Mouse (Mus musculus) E14TG2a.4 (cell line): ENCODE measurements at regions not wholly inside any gene's neighbourhood (a gene's known extent, or its start where the extent isn't known, plus 50 kb on each side); places are given as distances from the start of the nearest gene placed in this dataset.

Experiments used
- CTCF ChIP-seq: conservative IDR thresholded peaks from 2 replicates; pipeline ENCODE4 v1.5.1; 2014; ENCODE audit warnings: low read length
- NANOG ChIP-seq: IDR thresholded peaks from 2 replicates; pipeline ENCODE4 v1.6.1; 2014; ENCODE audit warnings: borderline replicate concordance, low read length, mixed read lengths

DNA sequence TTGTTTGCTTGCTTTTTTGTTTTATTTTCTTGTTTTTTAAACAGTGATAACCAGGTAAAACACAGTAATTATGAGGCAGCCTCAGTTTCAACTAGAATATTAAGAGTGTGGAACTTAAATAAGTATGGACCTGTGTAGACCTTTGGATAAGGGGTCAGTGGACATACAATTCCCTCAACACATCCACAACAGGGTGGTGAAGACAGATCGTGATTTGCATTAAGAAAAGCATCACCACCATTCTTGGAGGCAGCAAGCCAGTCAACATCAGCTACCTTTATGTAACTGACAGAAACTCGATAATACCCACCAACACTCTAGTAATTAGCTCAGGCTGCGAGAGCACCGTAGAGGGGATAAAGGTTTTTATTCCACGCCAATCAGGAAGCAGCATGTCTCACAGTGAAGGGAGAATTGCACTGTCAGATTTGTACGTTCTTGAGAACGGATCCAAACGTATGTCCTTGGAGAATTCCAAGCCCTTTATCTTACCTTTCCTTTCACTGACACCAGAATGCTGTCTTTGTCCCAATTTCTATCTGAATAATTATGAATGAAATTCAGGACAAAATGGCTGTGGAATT lies 398.5 kb downstream of the Isl1 start:
- TF ChIP-seq CTCF (no peak), NANOG (no peak)
